Mouse (Mus musculus): ENCODE measurements at regions not wholly inside any gene's neighbourhood (a gene's known extent, or its start where the extent isn't known, plus 50 kb on each side); places are given as distances from the start of the nearest gene placed in this dataset.
"Not testable (repeated sequence)": the region's sequence is repeated elsewhere in the genome, so short reads cannot be mapped to it uniquely, and the experiment has no call there.

DNA sequence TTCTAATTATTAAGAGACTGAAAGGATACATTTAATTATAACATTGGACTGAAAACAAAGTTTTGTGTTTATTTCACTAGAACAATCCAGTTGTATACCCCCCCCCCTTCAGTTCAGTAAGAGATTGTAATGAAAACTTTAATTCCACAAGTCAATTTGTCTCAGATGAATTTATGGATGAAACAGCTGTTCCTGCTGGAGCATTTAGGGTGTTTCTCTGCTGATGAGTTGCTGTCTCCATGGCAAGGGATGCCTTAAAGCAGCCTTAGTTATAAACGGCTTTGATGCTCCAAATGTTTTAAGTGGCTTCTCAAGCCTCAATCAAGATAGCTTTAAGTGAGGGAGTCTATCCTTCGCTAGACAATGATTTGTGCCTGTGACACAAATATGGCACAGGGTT is 112.1 kb upstream of the Ctso start:
- no peak overlapping the region for H3K4me3 ChIP-seq (ENCODE audit: low read depth, low read length)
- H3K9ac ChIP-seq (replicated peaks; ENCODE audit: low read depth, low read length) = no peak overlapping the region
- no peaks in the 10 kb centered on the region for H3K27me3 ChIP-seq (ENCODE audit: control insufficient read depth, insufficient read depth, low read length)
- H3K27ac ChIP-seq (ENCODE audit: low read depth, low read length) = no peak overlapping the region
- 74% methylated on average over 2 of the region's 2 CpGs for WGBS
- no peaks in the 10 kb centered on the region for H3K9me3 ChIP-seq (ENCODE audit: control insufficient read depth, low read length)
- no peaks in the 10 kb centered on the region for H3K36me3 ChIP-seq (ENCODE audit: control insufficient read depth, insufficient read depth, low read length)
- no peak for ATAC-seq (ENCODE audit: low read depth)
- no peaks in the 10 kb centered on the region for H3K4me1 ChIP-seq (ENCODE audit: control insufficient read depth, insufficient read depth, low read length)
- no peak overlapping the region for H3K4me2 ChIP-seq (ENCODE audit: low read depth, low read length)

DNA sequence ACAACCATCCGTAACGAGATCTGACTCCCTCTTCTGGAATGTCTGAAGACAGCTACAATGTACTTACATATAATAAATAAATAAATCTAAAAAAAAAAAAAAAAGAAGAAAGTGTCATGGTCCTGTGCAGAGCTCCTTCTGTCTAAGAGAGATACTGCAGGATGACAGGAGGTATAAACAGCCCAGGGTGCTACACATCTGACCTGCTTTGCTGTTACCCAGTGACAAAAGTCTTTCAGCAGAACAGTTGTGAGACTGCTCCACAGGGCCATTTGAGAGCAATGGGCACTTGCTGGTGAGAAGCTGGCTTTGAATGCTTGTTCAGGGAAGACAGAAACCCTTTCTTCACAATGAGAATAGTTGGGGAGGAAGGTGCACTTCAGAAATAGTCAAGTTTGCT is 102.9 kb upstream of the Ctso start:
- Histone ChIP-seq H3K9me3 (ENCODE audit: control insufficient read depth, low read length) (no peaks in the 10 kb centered on the region), H3K27me3 (ENCODE audit: control insufficient read depth, insufficient read depth, low read length) (no peaks in the 10 kb centered on the region), H3K4me3 (ENCODE audit: low read depth, low read length) (no peak overlapping the region), H3K27ac (ENCODE audit: low read depth, low read length) (no peak overlapping the region), H3K4me1 (ENCODE audit: control insufficient read depth, insufficient read depth, low read length) (no peaks in the 10 kb centered on the region), H3K9ac (replicated peaks; ENCODE audit: low read depth, low read length) (no peak overlapping the region), H3K36me3 (ENCODE audit: control insufficient read depth, insufficient read depth, low read length) (no peaks in the 10 kb centered on the region), H3K4me2 (ENCODE audit: low read depth, low read length) (no peak overlapping the region)
- ATAC-seq (ENCODE audit: low read depth) = no peak
- WGBS = no CpG with 5 or more reads among the region's 2 CpGs

DNA sequence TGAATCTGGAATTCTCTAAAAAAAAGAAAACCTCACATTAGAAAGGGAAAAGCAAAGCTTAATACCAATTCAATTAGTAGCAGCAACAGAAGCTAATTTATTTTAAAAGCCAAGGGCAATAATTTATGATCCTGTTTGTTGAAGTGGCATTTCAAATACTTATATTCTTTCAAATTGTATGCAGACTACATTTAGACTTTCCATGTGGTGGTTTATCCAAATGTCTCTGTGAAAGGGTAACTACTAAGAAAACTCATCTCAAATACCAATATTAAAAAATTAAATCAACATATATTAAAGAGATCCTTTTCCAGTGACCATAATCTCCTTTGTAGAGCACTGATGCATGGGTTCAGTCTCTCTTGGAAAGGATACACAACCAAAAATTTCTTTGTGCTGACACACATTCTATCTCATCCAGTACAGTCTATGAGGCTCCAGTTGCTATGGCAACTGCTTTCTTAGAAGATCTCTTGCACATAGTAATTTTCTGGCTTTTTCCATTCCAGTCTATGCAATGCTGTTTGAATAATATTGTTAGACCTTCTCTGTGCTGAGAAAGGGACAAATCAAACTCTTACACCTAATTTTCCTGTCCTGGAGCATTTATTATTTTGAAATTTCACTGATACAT is 102.3 kb upstream of the Ctso start:
- Histone ChIP-seq H3K4me2 (ENCODE audit: low read depth, low read length) (no peak overlapping the region), H3K36me3 (ENCODE audit: control insufficient read depth, insufficient read depth, low read length) (no peaks in the 10 kb centered on the region), H3K27me3 (ENCODE audit: control insufficient read depth, insufficient read depth, low read length) (no peaks in the 10 kb centered on the region), H3K4me3 (ENCODE audit: low read depth, low read length) (no peak overlapping the region), H3K9me3 (ENCODE audit: control insufficient read depth, low read length) (no peaks in the 10 kb centered on the region), H3K9ac (replicated peaks; ENCODE audit: low read depth, low read length) (no peak overlapping the region), H3K4me1 (ENCODE audit: control insufficient read depth, insufficient read depth, low read length) (no peaks in the 10 kb centered on the region), H3K27ac (ENCODE audit: low read depth, low read length) (no peak overlapping the region)
- peak; percentile 94 for ATAC-seq (ENCODE audit: low read depth)

DNA sequence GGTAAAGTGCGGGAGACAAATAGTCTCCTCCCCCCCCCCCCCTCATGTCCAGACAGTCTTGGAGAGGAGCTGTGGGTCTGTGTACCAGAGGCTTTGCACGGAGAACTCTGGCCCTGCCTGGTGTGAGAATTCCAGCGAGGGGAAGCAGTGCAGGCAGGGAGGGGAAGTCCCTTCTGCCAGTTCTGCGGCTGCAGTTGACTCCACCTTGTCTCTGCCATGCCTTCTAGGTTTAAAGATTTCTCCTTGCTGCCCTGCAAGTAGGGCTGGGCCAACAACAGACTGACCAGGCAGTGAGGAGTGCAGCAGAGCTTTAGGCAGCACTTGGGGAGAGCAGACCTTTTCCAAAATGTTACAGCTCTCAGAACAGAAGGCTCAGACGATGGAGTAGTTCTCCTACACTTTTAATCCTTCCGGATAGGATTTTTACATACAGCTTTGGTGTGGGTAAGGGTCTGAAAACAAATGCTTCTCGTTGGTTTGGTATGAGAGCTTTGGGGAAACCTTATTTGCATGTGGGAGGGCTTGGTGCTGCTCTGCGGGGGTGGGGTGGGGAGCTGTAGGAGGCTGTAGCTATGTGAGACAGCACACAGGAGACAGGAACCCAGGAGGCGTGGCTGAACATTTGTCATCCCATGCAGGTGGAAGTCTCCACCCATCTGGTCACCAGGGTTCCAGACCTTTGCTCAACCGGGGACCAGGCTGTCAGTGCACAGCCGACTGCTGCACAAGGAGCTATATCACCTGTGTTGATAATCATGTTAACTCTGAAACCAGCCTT is 96.8 kb upstream of the Ctso start:
- Histone ChIP-seq H3K9me3 (ENCODE audit: control insufficient read depth, low read length) (no peaks in the 10 kb centered on the region), H3K9ac (replicated peaks; ENCODE audit: low read depth, low read length) (no peak overlapping the region), H3K4me1 (ENCODE audit: control insufficient read depth, insufficient read depth, low read length) (no peaks in the 10 kb centered on the region), H3K4me3 (ENCODE audit: low read depth, low read length) (no peak overlapping the region), H3K27ac (ENCODE audit: low read depth, low read length) (no peak overlapping the region), H3K36me3 (ENCODE audit: control insufficient read depth, insufficient read depth, low read length) (no peaks in the 10 kb centered on the region), H3K4me2 (ENCODE audit: low read depth, low read length) (no peak overlapping the region), H3K27me3 (ENCODE audit: control insufficient read depth, insufficient read depth, low read length) (no peaks in the 10 kb centered on the region)
- 12% methylated on average over 11 of the region's 11 CpGs for WGBS
- ATAC-seq (ENCODE audit: low read depth) = no peak

DNA sequence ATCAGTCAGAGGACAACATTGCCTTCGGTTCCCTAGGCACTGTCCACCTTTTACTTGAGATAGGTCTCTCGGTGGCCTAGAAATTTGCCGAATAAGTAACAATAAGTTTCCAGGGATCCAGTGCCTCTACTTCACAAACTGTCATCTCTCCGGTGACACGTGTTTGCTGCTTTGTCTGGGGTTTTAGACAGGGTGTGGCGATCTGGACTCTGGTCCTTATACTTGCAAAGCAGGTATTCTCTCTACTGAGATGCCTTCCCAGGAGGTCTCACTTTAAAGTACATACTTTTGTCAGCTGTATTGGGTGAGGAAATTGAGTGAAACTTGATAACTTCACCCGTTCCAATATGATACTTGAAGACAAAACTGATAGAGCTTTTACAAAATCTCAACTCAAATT is 95.9 kb upstream of the Ctso start:
- Histone ChIP-seq H3K4me2 (ENCODE audit: low read depth, low read length) (no peak overlapping the region), H3K4me1 (ENCODE audit: control insufficient read depth, insufficient read depth, low read length) (no peaks in the 10 kb centered on the region), H3K4me3 (ENCODE audit: low read depth, low read length) (no peak overlapping the region), H3K27me3 (ENCODE audit: control insufficient read depth, insufficient read depth, low read length) (no peaks in the 10 kb centered on the region), H3K9ac (replicated peaks; ENCODE audit: low read depth, low read length) (no peak overlapping the region), H3K9me3 (ENCODE audit: control insufficient read depth, low read length) (no peaks in the 10 kb centered on the region), H3K27ac (ENCODE audit: low read depth, low read length) (no peak overlapping the region), H3K36me3 (ENCODE audit: control insufficient read depth, insufficient read depth, low read length) (no peaks in the 10 kb centered on the region)
- 90% methylated on average over 7 of the region's 7 CpGs for WGBS
- ATAC-seq (ENCODE audit: low read depth) = no peak

DNA sequence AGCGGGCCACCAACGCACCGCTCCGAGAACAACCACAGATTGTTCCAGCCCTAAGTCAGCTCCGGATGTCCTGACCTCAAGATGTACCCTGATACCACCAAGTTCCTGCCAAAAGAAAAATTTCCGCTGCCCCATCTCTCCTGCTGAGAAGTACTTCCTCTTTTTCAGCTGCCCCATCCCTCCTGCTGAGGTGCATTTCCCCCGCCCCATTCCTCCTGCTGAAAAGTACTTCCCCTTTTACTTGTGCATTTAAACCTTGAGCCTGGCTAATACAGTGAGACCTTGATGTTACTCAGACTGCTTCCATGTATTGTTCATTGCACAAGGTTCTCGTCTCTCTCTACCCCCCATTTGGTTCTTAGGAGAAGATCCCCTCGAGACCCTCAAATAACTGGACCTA is 94.3 kb upstream of the Ctso start:
- H3K9me3 ChIP-seq (ENCODE audit: control insufficient read depth, low read length); H3K4me2 ChIP-seq (ENCODE audit: low read depth, low read length); ATAC-seq (ENCODE audit: low read depth); H3K36me3 ChIP-seq (ENCODE audit: control insufficient read depth, insufficient read depth, low read length); H3K27me3 ChIP-seq (ENCODE audit: control insufficient read depth, insufficient read depth, low read length); H3K4me1 ChIP-seq (ENCODE audit: control insufficient read depth, insufficient read depth, low read length); H3K9ac ChIP-seq (replicated peaks; ENCODE audit: low read depth, low read length); H3K4me3 ChIP-seq (ENCODE audit: low read depth, low read length); H3K27ac ChIP-seq (ENCODE audit: low read depth, low read length): not testable (repeated sequence)
- 89% methylated on average over 9 of the region's 9 CpGs for WGBS

DNA sequence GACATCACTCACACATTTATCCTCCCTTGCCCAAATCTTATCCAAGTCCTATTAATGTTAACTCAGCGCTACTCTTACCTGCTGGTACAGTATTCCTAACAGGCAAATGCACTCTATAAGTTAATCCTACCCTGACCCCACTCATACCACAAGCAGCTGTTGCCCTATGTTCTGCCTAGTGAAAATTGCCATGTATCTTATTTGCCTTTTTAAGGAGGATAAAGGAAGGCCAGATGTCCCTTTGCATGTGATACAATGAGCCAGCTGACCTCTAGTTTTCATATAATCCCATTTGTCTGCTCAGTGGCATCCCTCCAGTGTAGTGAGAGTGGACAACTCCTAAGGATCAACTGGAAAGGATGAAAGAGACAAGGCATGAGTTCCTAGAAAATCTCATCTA is 67.9 kb upstream of the Ctso start:
- Histone ChIP-seq H3K4me2 (ENCODE audit: low read depth, low read length) (no peak overlapping the region), H3K4me3 (ENCODE audit: low read depth, low read length) (no peak overlapping the region), H3K27me3 (ENCODE audit: control insufficient read depth, insufficient read depth, low read length) (no peaks in the 10 kb centered on the region), H3K9me3 (ENCODE audit: control insufficient read depth, low read length) (no peaks in the 10 kb centered on the region), H3K4me1 (ENCODE audit: control insufficient read depth, insufficient read depth, low read length) (no peaks in the 10 kb centered on the region), H3K27ac (ENCODE audit: low read depth, low read length) (no peak overlapping the region), H3K9ac (replicated peaks; ENCODE audit: low read depth, low read length) (no peak overlapping the region), H3K36me3 (ENCODE audit: control insufficient read depth, insufficient read depth, low read length) (no peaks in the 10 kb centered on the region)
- 86% methylated on average over 1 of the region's 1 CpGs for WGBS
- ATAC-seq (ENCODE audit: low read depth) = no peak

All from neural tube, embryonic 14.5 days (tissue).